Mouse (Mus musculus): ENCODE results near the gene Tcte1.

Tcte1 gene

GRCm38 (mm10) chr17:45523263-45523662 is at the start of gene Tcte1:
TSS of gene Tcte1 (plus strand) at chr17:45523434.
- Histone ChIP-seq H3K36me3 (ENCODE audit: insufficient read depth, low read length) (peaks cover 33% of the 10 kb centered on the region), H3K27me3 (ENCODE audit: insufficient read depth, low read length) (peaks cover 14% of the 10 kb centered on the region), H3K4me3 (replicated peaks; ENCODE audit: low read length) (peak within 1 kb of the TSS; percentile 77), H3K9me3 (ENCODE audit: low read length) (no peaks in the 10 kb centered on the region), H3K4me1 (replicated peaks; ENCODE audit: low read depth, low read length) (peaks cover 67% of the 10 kb centered on the region)
- TF ChIP-seq POU5F1 (IDR thresholded peaks at IDR 0.05; ENCODE audit: borderline replicate concordance, low read length): no peak
- TF ChIP-seq CTCF (conservative IDR thresholded peaks at IDR 0.05; ENCODE audit: low read length): no peak
- no peak for TF ChIP-seq NANOG (IDR thresholded peaks at IDR 0.05; ENCODE audit: borderline replicate concordance, low read length)

GRCm38 (mm10) chr17:45473667-45474066 is 49.6 kb upstream of the Tcte1 start:
- Histone ChIP-seq H3K9me3 (ENCODE audit: low read length) (no peaks in the 10 kb centered on the region), H3K4me3 (replicated peaks; ENCODE audit: low read length) (peak overlapping the region; percentile 73), H3K4me1 (replicated peaks; ENCODE audit: low read depth, low read length) (peaks cover 69% of the 10 kb centered on the region), H3K36me3 (ENCODE audit: insufficient read depth, low read length) (no peaks in the 10 kb centered on the region), H3K27me3 (ENCODE audit: insufficient read depth, low read length) (no peaks in the 10 kb centered on the region)
- no peak for TF ChIP-seq NANOG (IDR thresholded peaks at IDR 0.05; ENCODE audit: borderline replicate concordance, low read length)
- TF ChIP-seq CTCF (conservative IDR thresholded peaks at IDR 0.05; ENCODE audit: low read length): no peak
- TF ChIP-seq POU5F1 (IDR thresholded peaks at IDR 0.05; ENCODE audit: borderline replicate concordance, low read length): no peak

GRCm38 (mm10) chr17:45474146-45474545 is 49.1 kb upstream of the Tcte1 start:
- peaks cover 72% of the 10 kb centered on the region for H3K4me1 ChIP-seq (replicated peaks; ENCODE audit: low read depth, low read length)
- no peaks in the 10 kb centered on the region for H3K36me3 ChIP-seq (ENCODE audit: insufficient read depth, low read length)
- no peaks in the 10 kb centered on the region for H3K9me3 ChIP-seq (ENCODE audit: low read length)
- H3K27me3 ChIP-seq (ENCODE audit: insufficient read depth, low read length): no peaks in the 10 kb centered on the region
- H3K4me3 ChIP-seq (replicated peaks; ENCODE audit: low read length): peak overlapping the region; percentile 73
- TF ChIP-seq POU5F1 (IDR thresholded peaks at IDR 0.05; ENCODE audit: borderline replicate concordance, low read length) (no peak), CTCF (conservative IDR thresholded peaks at IDR 0.05; ENCODE audit: low read length) (no peak), NANOG (IDR thresholded peaks at IDR 0.05; ENCODE audit: borderline replicate concordance, low read length) (no peak)

GRCm38 (mm10) chr17:45474669-45475465 is 48.4 kb upstream of the Tcte1 start, which contains the start of gene Spats1:
TSS of gene Spats1 (minus strand) at chr17:45475415.
- Histone ChIP-seq H3K27me3 (ENCODE audit: insufficient read depth, low read length) (no peaks in the 10 kb centered on the region), H3K36me3 (ENCODE audit: insufficient read depth, low read length) (no peaks in the 10 kb centered on the region), H3K9me3 (ENCODE audit: low read length) (no peaks in the 10 kb centered on the region), H3K4me3 (replicated peaks; ENCODE audit: low read length) (peak within 1 kb of the TSS; percentile 73), H3K4me1 (replicated peaks; ENCODE audit: low read depth, low read length) (peaks cover 72% of the 10 kb centered on the region)
- TF ChIP-seq CTCF (conservative IDR thresholded peaks at IDR 0.05; ENCODE audit: low read length): no peak
- TF ChIP-seq NANOG (IDR thresholded peaks at IDR 0.05; ENCODE audit: borderline replicate concordance, low read length): no peak; the same call in 1 of the 2 replicates
- TF ChIP-seq POU5F1 (IDR thresholded peaks at IDR 0.05; ENCODE audit: borderline replicate concordance, low read length): no peak

- H3K4me3 ChIP-seq (replicated peaks; ENCODE audit: low read length): peak overlapping the region; percentile 39
- H3K4me1 ChIP-seq (replicated peaks; ENCODE audit: low read depth, low read length): peaks cover 65% of the 10 kb centered on the region
- H3K27me3 ChIP-seq (ENCODE audit: insufficient read depth, low read length): no peaks in the 10 kb centered on the region
- no peaks in the 10 kb centered on the region for H3K36me3 ChIP-seq (ENCODE audit: insufficient read depth, low read length)
- H3K9me3 ChIP-seq (ENCODE audit: low read length): peaks cover 23% of the 10 kb centered on the region
- TF ChIP-seq POU5F1 (IDR thresholded peaks at IDR 0.05; ENCODE audit: borderline replicate concordance, low read length): no peak
- TF ChIP-seq CTCF (conservative IDR thresholded peaks at IDR 0.05; ENCODE audit: low read length): peak; percentile 100
These were observed 44.9 kb upstream of the Tcte1 start for GRCm38 (mm10) chr17:45478234-45478825.

- H3K36me3 ChIP-seq (ENCODE audit: insufficient read depth, low read length): no peaks in the 10 kb centered on the region
- H3K9me3 ChIP-seq (ENCODE audit: low read length): peaks cover 23% of the 10 kb centered on the region
- H3K27me3 ChIP-seq (ENCODE audit: insufficient read depth, low read length): no peaks in the 10 kb centered on the region
- H3K4me1 ChIP-seq (replicated peaks; ENCODE audit: low read depth, low read length): peaks cover 48% of the 10 kb centered on the region
- TF ChIP-seq CTCF (conservative IDR thresholded peaks at IDR 0.05; ENCODE audit: low read length) (peak; percentile 29), POU5F1 (IDR thresholded peaks at IDR 0.05; ENCODE audit: borderline replicate concordance, low read length) (no peak)
- H3K4me3 ChIP-seq (replicated peaks; ENCODE audit: low read length): no peak overlapping the region
These were observed 42.8 kb upstream of the Tcte1 start for GRCm38 (mm10) chr17:45480429-45480828.

- H3K36me3 ChIP-seq (ENCODE audit: insufficient read depth, low read length): no peaks in the 10 kb centered on the region
- H3K27me3 ChIP-seq (ENCODE audit: insufficient read depth, low read length): no peaks in the 10 kb centered on the region
- no peak overlapping the region for H3K4me3 ChIP-seq (replicated peaks; ENCODE audit: low read length)
- TF ChIP-seq NANOG (IDR thresholded peaks at IDR 0.05; ENCODE audit: borderline replicate concordance, low read length) (no peak), CTCF (conservative IDR thresholded peaks at IDR 0.05; ENCODE audit: low read length) (no peak), POU5F1 (IDR thresholded peaks at IDR 0.05; ENCODE audit: borderline replicate concordance, low read length) (no peak)
- peaks cover 34% of the 10 kb centered on the region for H3K4me1 ChIP-seq (replicated peaks; ENCODE audit: low read depth, low read length)
- peaks cover 25% of the 10 kb centered on the region for H3K9me3 ChIP-seq (ENCODE audit: low read length)
These were observed 37.7 kb upstream of the Tcte1 start for GRCm38 (mm10) chr17:45485581-45485980.

- TF ChIP-seq CTCF (conservative IDR thresholded peaks at IDR 0.05; ENCODE audit: low read length) (no peak), NANOG (IDR thresholded peaks at IDR 0.05; ENCODE audit: borderline replicate concordance, low read length) (no peak), POU5F1 (IDR thresholded peaks at IDR 0.05; ENCODE audit: borderline replicate concordance, low read length) (no peak)
- Histone ChIP-seq H3K4me1 (replicated peaks; ENCODE audit: low read depth, low read length) (peaks cover 28% of the 10 kb centered on the region), H3K36me3 (ENCODE audit: insufficient read depth, low read length) (peaks cover 1% of the 10 kb centered on the region; the same call in 1 of the 2 replicates), H3K4me3 (replicated peaks; ENCODE audit: low read length) (no peak overlapping the region), H3K27me3 (ENCODE audit: insufficient read depth, low read length) (no peaks in the 10 kb centered on the region), H3K9me3 (ENCODE audit: low read length) (peaks cover 26% of the 10 kb centered on the region)
These were observed 36.0 kb upstream of the Tcte1 start for GRCm38 (mm10) chr17:45487216-45487615.

All from E14TG2a.4 (cell line).